Mouse (Mus musculus) kidney, adult 8-10 months (tissue): ENCODE measurements around the gene Lmf2.

Experiments
- DNase-seq, 2 experiments: peaks; one replicate each; pipeline ENCODE4 v3.0.0; 2022

Gene Lmf2

GRCm38 (mm10) chr15:89355241-89356187 lies at the start of gene Lmf2, which contains the start of gene Ncaph2:
Lmf2 (minus strand) TSS chr15:89355659.
Ncaph2 (plus strand) TSS chr15:89355719.
- peak; percentile 91 to 96 for DNase-seq

- DNase-seq = no peak
Measured at GRCm38 (mm10) chr15:89404831-89405623, 49.6 kb upstream of the Lmf2 start.

- DNase-seq = no peak
Measured at GRCm38 (mm10) chr15:89402471-89402870, 47.0 kb upstream of the Lmf2 start.

- DNase-seq = no peak
Measured at GRCm38 (mm10) chr15:89399716-89400115, 44.3 kb upstream of the Lmf2 start.

GRCm38 (mm10) chr15:89398146-89398545 lies 42.7 kb upstream of the Lmf2 start:
- DNase-seq = no peak

GRCm38 (mm10) chr15:89396883-89397282 lies 41.4 kb upstream of the Lmf2 start:
- DNase-seq = peak; percentile 47 to 77

- DNase-seq = no peak
Measured at GRCm38 (mm10) chr15:89390081-89390480, 34.6 kb upstream of the Lmf2 start.

GRCm38 (mm10) chr15:89387127-89387526 lies 31.7 kb upstream of the Lmf2 start:
- DNase-seq = no peak

GRCm38 (mm10) chr15:89384617-89385016 lies 29.2 kb upstream of the Lmf2 start, which contains the start of gene Klhdc7b:
Klhdc7b (plus strand) TSS chr15:89384917.
- no peak for DNase-seq

- DNase-seq = no peak
Measured at GRCm38 (mm10) chr15:89379429-89379828, 24.0 kb upstream of the Lmf2 start.

GRCm38 (mm10) chr15:89378831-89379401 lies 23.5 kb upstream of the Lmf2 start, which contains the start of gene Odf3b:
Odf3b (minus strand) TSS chr15:89379282.
- peak in 1 of 2 experiments; percentile 26 for DNase-seq

GRCm38 (mm10) chr15:89377938-89378828 lies 22.7 kb upstream of the Lmf2 start:
- DNase-seq = no peak

- no peak for DNase-seq
Measured at GRCm38 (mm10) chr15:89377362-89377761, 21.9 kb upstream of the Lmf2 start.

- DNase-seq = no peak
Measured at GRCm38 (mm10) chr15:89376957-89377356, 21.5 kb upstream of the Lmf2 start, which contains the start of gene Tymp. Tymp (minus strand) TSS chr15:89377039.

GRCm38 (mm10) chr15:89376040-89376439 lies 20.6 kb upstream of the Lmf2 start:
- no peak for DNase-seq

- DNase-seq = no peak
Measured at GRCm38 (mm10) chr15:89374801-89375534, 19.5 kb upstream of the Lmf2 start.

GRCm38 (mm10) chr15:89374340-89374739 lies 18.9 kb upstream of the Lmf2 start:
- no peak for DNase-seq

GRCm38 (mm10) chr15:89373762-89374248 lies 18.3 kb upstream of the Lmf2 start, which contains the start of gene Sco2:
Sco2 (minus strand) TSS chr15:89373846.
- DNase-seq = peak; percentile 86 to 93

GRCm38 (mm10) chr15:89373027-89373761 lies 17.7 kb upstream of the Lmf2 start:
- peak; percentile 84 to 90 for DNase-seq

GRCm38 (mm10) chr15:89372536-89372935 lies 17.1 kb upstream of the Lmf2 start:
- DNase-seq = no peak
